Mouse (Mus musculus) cerebellum, adult 9-10 months (tissue): ENCODE measurements at regions not wholly inside any gene's neighbourhood (a gene's known extent, or its start where the extent isn't known, plus 50 kb on each side); places are given as distances from the start of the nearest gene placed in this dataset.

Experiments used
- DNase-seq: peaks from one replicate; pipeline ENCODE4 v3.0.0; 2022

DNA sequence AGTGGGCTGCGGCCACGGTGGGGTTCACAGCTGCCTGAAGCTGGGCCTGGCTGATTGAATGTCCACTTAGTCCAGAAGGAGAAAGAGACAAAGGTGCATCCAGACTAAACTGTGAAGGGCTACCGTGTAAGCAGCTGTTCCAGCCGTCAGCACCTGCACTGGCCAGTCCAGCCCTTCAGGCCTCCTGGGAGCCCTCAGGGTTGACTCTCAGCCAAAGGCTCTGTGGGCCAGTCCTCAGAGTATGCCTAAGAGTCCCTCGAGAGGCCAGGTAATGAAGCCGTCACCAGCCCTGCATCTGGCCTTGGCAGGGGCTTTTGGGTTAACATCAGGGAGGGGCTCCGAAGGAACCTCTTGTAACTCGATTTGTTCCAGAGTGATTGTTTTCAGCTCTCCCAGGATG, 187.4 kb downstream of the Gpd2 start:
- no peak for DNase-seq

DNA sequence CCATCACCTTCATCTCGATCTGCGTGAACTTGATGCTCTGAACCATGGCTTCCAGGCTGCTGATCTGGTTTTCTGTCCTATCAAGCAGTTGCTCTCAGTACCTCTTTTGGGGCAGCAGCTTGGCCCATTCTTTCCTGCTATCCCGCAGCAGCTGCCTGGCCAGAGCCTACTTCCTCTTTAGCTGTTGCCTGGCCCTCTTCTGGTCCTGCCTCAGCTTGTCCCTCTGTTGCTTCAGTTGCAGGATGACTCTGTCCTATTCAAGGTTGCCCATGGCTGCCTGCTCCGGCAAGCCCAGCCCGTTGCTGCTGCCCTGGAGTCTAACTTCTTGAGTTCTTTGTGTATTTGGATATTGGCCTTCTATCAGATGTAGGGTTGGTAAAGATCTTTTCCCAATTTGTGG, 188.0 kb downstream of the Gpd2 start:
- no peak for DNase-seq

DNA sequence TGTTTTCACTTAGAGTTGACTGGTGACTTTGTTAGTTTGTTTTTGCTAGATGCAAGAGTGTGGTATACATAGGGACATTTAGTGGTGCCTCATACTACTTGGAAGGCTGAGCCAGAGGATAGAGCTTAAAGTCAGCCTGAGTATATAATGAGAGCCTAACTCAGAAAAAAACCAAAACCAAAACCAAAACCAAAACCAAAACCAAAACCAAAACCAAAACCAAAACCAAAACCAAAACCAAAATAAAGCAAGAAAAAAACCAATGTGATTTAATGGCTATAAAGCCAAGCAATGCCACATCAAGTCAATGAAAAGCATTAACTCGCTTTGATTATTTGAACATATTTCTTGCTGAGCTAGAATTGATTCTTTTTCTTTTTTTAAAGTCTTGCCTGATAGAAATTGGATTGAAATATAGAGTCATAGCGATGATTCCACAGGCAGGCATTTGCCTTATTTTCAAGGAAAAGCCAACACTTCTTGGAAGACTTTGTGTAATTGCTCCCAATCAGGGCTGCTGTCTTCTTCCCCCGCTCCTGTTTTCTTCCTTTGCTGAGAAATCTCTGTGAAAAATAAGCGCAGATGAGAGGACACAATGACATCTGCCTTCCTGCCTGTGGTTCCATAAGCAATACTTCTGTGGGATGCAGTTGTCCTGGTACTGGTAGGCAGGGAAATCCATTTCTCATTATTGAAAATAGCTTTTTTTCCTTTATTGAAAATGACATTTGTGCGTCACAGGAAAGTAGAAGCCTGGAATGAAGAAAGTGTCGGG, 213.7 kb downstream of the Gpd2 start:
- DNase-seq = no peak

DNA sequence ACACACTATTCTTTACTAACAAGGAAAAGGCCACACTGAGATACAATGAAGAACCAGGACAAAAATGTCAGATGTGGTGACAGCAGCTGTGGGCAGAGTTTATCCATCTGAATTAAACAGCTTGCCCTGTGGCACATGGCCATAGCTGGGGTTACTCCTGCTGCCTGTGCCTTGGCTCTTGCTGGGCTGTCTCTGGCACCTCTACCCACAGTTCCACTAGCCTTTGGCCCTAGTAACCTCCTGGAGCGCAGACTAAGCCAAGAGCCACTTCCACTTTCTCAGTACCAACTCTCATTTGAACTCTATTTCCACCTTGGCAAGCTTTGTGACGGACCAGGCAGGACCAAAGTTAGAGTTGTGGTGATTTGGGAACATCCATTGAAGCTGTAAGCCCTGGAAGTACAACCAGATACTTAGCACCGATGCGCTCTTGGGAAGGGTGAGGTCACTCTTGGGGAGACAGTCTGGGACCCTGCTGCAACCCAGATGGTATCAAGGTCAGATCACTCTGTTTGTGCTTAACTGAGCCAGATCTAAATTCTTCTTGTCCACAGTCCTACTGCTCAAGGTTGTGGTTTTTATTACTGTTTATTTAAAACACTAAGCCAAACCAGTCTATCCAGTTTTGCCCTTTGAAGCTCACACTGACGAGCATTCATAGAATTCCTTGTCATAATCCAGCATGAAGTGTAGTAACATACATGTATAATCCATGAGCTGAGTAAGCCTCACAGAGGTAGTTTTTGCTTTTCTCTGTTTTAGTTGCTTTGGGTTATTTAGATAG, 216.7 kb downstream of the Gpd2 start:
- no peak for DNase-seq

DNA sequence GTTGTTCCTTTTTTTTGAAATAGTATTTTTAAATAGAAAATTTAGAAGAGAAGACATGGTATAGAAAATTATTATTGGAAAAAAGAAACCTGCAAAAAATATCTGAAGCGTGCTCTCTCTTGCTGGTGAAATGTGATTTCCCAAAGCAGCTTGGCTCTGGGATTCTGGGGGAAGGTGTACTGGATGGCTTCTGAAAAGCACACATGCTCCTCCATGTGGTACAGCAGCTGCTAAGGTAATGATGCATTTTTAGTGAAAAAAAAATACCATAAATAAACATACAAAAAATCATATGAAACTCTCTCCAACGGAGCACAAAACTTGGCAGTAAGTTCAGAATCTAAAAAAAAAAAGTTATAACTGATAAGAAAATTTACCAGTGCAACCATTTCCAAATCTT, 222.5 kb downstream of the Gpd2 start:
- no peak for DNase-seq

DNA sequence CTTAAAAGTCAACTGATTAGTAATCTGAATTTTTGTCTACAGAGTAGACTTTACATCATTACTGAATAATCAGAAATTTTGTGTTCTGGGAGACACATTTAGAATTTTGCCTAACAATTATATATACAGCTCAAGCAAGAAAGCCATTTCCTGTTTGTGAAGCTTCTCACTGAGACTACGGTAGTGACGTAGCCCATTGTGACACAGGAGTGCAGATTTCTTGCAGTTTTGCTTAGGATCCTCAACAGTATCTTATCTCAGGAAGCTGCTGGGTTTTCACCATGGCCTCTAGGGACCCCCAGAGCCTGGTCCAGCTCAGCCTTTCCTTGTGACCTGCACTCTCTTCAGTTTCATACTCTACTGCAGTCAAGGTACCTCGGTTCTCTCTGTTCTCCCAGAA, 236.4 kb downstream of the Gpd2 start:
- no peak for DNase-seq

DNA sequence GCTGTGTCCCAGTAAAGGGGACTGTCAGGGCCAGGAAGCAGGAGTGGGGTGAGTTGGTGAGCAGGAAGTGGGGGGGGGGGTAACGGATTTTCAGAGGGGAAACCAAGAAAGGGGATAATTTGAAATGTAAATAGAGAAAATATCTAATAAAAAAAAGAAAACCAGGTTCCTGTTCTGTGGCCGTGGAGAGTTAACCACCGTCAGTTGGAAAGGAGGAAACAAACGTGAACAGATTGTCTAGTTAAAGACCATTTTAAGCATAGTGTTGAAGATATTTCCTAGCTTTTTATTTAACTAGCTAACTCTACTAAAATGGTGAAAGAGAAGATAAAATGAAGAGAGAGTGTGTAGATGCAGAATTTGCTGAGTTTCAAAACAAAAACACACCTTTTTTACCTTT, 254.7 kb downstream of the Gpd2 start:
- DNase-seq = no peak

DNA sequence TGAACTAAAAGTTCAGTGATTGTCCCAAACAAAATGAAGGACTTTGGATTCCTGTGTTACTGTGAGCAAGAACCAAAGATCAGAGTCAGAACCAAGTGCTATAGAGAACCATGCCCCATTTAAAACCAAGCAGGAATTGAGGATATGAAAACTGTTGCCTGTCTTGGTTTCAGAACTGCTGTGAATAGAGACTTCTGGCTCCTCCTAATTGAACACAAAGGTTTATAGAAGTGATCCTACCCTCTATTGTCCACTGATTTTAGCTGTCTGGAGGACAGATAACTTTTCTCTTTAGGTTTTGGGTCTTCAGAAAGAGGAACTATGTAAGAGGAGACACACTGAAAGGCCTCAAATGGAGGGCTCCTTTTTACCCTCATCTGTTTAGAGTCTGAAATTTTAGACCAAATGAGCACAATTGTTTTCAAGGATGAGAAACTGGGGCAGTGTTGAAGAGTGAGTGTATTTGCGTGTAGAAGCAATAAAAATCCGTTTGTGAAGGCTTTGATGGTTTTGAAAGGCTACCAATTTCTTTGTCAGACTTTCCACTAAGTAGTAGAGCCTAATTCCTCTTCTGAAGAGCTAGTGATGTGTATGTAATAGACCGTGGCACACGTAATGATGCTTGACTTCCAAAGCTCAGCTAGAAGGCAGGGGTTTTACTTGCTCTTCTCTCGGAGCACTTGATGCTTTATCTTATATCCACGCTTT, 255.6 kb downstream of the Gpd2 start:
- DNase-seq = no peak

DNA sequence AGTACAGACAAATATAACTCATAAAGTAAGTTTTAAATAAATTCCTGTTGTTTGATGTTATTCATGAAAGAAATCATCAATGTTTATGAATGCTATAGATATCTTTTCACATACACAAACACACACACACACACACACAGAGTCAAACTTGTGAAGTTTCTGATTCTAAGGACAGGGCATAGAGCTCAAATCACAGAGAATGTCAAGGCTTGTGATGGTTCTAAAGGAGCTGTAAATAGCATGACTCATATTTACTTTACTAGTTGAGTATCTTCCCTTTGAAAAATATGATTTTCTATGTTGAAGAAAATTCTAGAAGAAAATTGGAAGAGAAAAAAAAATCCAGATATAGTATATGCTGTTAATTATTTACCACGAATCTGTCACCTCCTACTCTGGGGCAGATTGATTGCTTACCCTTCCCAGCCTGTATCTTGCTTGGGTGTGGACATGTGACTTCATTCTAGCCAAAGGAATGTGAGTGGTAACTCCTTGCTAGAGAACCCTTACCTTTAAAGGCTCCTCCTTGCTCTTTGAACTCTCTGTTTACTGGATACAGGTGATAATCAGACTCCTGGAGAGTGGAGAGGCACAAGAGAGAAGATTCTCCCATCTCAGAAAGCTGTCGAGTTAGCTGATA, 259.0 kb downstream of the Gpd2 start:
- no peak for DNase-seq

DNA sequence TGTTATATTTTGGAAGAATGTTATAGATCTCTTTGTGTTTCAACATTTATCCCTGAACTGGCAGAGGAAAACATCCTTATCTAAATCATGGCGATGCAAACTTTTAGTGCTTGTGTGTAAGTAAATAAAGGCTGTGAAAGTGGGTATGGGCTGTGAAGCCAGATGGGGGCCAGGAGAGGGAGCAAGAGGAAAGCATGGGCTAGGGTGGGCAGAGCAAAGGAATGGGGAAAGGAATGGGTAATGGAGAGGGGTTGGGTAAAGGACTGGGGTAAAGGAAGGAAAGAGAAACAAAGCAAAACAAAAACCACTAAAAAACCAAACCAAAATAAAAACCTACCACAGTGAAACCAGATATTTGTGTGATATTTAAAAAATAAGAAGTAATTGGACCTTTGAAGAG, 260.5 kb downstream of the Gpd2 start:
- DNase-seq = no peak

DNA sequence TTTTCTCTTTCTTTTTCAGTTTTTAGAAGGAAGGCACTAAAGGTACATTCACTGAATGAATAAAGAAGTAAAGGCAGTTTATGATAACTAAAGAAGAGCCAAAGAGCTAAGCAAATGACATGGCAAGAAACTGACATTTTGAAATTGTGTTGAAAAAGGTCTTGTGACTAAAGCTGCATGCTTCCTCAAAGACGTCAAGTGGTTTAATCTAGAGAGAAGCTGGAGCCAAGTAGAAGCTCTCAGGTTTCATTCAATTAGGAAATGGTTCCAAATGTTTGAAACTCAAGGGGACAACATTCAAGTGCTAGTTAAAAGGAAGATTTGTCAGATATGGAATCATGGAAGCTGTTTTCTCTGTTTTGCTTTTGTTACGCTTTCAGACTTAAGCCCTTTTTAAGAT, 267.2 kb downstream of the Gpd2 start:
- DNase-seq = no peak

DNA sequence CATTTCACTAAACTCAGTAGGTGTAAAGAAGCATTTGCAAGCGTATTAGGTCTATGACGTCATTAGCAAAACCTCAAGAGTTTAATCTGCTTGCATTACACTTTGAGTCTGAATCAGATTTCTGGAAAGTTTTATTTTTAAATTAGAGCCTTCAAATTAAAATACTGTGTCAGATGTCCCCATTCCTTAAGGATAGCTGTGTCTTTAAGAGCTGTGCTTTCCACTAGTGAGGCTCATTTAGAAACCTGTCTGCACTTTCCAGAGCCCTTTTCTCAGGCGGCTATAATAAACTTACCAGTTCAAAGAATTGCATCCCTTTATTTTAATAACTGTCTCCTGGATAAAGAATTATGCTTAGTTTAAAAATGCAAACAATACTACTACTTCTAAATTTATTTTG, 285.0 kb downstream of the Gpd2 start:
- no peak for DNase-seq

DNA sequence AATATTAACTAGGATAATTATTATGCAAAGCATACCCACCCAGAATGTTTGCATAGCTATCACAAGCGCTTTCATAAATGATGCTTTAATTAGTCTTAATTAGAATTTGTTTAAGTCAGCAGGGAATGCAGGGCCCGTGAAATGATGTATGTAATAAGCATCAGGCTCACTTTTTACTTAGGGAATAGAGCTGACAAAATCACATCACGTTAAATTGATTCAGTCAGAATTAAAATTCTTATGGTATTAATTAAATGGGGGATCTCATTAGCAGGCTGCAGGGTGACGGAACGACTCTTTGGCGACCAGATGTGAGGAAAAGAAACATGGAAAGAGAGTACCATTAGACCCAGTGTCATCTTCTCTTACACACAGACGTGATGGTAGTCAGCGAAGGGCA, 285.5 kb downstream of the Gpd2 start:
- no peak for DNase-seq

DNA sequence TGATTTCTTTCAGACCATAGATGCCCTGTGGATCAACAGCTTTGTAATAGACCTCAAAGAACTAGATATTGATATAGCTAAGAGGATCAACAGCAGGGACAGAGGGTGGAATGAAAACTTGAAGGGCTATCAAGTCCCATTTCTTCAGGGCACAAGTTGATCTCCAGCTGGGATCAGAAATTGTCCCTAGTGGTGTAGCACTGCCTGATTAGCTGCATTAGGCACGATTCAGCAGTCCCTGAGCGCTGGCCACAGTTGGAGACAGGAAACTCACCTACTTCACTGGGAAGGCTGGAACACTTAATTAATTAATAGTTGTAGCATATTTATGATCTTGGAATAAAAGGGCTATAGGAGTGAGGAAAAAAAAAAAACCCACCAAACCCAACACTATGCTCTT, 290.5 kb downstream of the Gpd2 start:
- DNase-seq = no peak

DNA sequence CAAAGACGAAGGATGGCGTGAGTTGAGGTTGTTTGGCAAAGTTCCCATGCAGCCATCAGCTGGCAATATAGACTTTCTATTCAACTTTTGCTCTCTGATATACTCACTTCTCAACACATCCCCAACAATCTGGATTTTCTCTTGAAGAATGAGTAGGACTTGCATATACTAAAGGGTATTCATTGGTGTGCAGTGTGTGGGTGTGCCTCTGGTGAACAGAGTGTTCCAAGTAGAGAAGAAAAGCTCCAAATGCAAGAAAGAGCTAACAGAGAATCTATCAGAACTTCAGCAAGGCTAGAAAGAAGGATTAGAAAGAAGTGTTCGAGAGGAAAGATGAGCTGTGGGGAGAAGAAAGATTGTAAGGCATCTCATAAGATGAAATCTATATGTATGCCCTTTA, 302.4 kb downstream of the Gpd2 start:
- DNase-seq = no peak

DNA sequence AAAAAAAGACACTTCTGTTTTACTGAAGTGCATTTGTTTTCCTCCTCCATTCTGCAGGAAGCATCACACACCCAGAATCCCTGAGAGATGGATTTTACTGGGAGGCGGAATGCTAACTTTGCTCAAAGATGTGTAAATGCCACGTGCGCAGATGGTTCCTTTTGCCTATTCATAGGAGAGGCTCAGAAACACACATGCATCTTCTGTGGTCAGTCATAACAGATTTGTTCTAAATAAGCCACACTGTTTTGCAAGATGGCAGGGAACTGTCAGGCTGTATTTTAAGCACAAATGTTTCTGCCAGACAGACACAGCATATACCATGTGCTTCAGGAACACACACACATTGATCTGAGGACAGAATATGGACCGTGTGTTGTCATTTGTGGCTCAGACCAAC, 327.8 kb downstream of the Gpd2 start:
- no peak for DNase-seq

DNA sequence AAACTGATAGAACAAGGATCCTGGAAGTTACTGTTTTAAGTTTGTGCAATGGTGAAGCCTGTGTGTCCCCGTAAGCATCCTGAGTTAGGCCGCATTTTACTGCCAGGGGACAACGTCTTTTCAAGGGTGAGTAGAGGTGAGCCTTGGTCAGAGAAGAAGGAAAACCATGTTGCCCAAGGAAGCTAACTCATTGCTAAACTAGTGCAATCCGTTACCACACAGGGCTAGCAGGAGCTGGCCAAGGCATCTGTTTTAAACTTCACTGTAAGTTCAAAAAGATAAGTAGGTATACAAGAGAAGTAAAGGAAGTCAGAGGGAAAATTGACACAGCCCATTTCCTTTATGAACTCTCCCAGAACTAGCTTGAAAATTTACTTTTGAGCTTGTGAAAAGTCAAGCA, 328.7 kb downstream of the Gpd2 start:
- DNase-seq = no peak

DNA sequence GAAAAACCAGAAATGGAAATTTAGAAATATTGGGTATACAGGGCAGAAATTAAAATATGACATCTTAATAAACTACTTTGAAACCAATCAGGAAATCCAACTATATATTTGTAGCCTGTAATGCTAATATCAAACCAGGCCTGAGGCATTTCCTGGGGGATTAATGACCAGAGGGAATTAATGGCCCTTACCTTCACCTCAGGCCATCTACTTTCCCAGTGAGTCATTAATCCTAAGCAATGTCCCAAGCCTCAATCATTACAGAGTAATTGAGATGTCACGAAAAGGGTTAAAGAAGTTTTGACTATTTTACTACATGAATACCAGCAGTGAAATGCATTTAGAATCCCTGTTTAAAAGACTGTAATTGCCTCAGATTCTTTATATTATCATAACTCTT, 329.7 kb downstream of the Gpd2 start:
- no peak for DNase-seq

DNA sequence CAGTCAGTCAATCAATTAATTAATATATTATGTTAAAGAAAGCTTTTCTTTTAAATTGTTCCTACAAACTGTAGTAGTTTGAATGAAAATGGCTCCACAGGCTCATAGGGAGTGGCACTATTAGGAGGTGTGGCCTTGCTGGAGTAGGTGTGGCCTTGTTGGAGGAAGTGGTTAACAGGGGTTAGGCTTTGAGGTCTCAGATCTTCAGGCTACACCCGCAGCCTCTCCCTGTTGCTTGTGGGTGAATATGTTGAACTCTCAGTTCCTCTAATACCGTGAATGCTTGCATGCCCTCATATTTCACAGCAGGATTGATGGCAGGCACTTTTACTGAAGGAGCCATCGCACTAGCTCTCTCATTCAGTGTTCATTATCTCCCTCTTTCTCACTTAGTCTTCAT, 349.6 kb downstream of the Gpd2 start:
- no peak for DNase-seq

DNA sequence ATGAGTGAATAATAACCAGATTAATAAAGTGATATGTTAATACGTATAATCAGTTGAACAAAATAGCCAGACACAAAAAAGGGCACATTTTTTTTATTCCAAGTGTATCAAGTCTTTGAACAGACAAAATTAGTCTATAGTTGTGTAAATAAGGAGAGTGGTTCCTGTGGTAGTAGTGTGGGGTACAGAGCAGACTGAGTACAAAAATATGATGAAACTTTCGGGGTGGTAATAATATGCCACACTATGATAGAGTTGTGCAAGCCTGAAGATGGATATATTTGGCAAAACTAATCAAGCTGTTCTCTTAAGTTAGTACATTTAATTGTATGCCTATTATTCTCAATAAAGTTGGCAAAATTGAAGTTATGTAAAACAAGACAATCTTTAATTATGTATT, 356.1 kb downstream of the Gpd2 start:
- DNase-seq = no peak

DNA sequence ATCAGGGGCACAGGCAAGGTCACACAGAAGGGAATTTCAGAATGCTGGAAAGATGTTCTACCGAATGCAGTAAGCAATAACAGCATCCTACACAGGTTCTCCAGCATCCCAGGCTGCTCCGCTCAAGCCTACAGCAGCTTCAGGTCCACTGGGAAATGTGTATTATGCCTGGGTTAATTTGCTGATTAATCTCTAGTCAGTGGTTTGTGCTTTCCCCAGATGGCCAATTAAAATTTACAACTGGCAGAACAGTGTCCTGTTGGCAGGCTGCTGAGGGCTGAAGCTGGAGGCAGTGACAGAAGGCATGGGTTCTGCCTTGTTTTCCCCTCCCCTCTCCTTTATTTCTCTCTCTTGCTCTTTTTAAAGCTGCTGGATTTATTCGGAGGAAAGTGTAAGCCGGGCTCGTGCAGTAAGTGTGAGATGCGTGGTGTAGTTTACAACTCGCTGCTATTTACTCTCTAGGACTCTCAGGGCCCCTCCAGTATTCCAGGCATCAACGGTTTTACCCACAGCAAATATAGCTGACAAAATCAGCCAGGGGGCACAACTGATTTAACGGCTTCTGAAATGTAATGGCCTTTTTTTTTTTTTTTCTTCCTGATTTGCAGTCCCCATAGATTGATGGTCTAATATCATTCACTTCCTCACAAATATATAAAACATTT, 360.4 kb downstream of the Gpd2 start:
- peak; percentile 21 for DNase-seq

DNA sequence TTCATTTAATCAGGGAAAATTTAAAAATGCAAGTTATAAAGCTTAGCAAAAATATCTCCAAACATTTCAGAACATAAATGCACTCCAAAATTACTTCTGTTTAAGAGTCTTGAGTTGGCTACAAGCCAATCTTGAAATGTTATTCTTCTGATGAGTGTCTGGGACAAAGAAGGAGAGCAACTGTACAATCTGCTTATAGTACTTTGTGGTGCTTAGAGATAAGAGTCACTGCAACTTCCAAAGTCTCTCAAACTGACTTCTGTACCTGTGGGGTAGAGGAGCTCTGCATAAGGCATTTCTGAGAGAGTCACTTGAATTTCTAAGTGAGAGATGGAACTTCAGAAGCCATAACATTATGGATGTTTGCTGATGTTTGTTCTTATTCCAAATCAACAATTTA, 374.2 kb downstream of the Gpd2 start:
- DNase-seq = no peak

DNA sequence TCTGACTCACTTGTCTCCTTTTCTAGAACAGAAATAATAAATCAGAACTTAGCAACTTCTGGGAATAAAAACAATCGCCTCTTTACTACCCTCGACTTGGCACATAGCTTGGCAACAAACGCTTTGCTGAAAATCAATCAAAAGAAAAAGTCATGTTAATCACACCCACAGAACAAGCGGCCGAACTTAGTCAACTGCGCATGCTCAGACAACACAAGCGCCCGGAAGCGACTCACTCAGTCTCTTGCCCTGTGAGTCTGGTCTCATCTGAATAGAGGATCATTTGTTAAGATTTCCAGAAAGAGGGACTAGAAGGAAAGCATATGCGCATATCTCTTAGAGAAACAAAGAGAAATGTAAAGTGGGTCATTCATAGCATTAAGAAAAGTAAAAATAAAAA, 375.8 kb downstream of the Gpd2 start:
- DNase-seq = peak; percentile 18
